Mouse (Mus musculus) lung, adult 18-20 months (tissue): ENCODE data around the gene Nedd9.

Source experiments
- DNase-seq, 2 experiments: peaks; one replicate each; pipeline ENCODE4 v3.0.0; 2022; ENCODE audit warnings: mixed read lengths in 2 of 2

Gene Nedd9

DNA sequence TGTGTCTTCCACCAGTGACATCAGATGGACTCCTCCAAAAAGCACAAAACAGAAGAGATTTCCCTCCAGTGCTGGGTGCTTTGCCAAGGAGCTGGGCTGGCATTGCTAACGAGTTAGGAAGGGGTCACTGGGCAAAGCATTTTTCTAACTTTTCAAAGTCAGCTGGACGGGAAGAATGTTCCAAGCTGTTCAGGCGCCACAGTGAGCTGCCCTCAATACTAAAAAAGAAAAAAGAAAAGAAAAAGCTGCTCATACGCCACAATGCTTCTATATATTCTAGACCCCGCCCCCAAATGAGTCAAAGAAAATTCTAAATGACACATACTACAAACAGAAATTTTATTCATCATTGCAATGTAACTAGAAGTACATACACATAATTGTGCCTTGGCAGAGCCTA is 148.0 kb downstream of the Nedd9 start:
- DNase-seq, result no peak

- no peak for DNase-seq
Observed at GRCm38 (mm10) chr13:41337407-41337806, 149.8 kb downstream of the Nedd9 start.

DNA sequence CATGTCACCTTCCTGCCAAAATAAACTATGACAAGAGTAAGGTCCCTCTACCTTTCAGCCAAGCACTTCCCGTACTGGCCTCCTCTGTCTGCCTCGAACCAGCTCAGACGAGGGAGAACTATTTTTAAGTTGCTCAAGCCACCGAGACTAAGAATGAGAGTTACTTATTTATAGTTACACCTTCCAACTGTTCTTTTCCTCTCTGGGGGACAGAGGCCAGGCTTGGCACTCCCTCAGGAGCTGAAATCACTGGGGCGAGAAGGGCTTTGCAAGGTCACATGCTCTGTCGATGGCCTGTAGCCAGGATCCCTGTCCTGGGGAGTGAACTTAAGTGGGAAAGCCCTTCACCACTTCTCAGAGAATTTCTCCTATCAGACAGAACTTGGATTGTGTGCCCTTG is 150.9 kb downstream of the Nedd9 start:
- peak; percentile 88 to 92 for DNase-seq

- DNase-seq, result no peak
Observed at GRCm38 (mm10) chr13:41335767-41336166, 151.4 kb downstream of the Nedd9 start.

- peak in 1 of 2 experiments; percentile 51 for DNase-seq
Observed at GRCm38 (mm10) chr13:41334641-41335000, 152.5 kb downstream of the Nedd9 start.

GRCm38 (mm10) chr13:41333889-41334640 is 153.1 kb downstream of the Nedd9 start:
- no peak for DNase-seq

DNA sequence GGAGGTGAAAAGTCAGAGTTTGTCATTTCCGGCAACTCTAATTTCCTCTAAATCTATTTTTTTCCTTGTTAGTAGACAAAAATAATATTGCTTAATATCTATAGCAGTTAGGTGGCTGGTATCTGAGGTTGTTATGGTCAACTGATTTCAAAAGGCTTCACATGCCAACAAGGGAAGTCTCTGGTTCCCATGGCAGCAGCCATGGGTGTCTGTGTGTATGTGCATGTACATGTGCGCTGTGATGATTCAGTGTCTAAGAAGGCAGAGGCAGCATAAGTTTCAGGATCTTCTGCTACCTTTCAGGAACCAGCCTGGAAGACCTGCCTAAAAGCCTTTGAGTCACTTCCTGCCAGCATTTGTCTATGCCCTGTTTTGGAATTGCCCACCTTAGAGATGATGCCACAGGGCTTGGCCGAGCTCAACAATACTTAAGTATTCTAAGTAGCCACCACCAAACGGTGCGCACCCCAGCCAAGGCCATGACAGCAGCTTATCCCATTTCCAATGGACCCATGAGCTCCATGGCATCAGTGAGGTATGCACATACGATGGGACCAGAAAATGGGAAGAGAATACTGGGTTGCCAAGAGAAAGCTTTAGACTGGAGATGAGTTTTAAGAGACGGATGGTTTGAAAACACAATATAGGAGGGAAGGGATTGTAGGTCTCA is 155.4 kb downstream of the Nedd9 start:
- peak in 1 of 2 experiments; percentile 38 for DNase-seq

DNA sequence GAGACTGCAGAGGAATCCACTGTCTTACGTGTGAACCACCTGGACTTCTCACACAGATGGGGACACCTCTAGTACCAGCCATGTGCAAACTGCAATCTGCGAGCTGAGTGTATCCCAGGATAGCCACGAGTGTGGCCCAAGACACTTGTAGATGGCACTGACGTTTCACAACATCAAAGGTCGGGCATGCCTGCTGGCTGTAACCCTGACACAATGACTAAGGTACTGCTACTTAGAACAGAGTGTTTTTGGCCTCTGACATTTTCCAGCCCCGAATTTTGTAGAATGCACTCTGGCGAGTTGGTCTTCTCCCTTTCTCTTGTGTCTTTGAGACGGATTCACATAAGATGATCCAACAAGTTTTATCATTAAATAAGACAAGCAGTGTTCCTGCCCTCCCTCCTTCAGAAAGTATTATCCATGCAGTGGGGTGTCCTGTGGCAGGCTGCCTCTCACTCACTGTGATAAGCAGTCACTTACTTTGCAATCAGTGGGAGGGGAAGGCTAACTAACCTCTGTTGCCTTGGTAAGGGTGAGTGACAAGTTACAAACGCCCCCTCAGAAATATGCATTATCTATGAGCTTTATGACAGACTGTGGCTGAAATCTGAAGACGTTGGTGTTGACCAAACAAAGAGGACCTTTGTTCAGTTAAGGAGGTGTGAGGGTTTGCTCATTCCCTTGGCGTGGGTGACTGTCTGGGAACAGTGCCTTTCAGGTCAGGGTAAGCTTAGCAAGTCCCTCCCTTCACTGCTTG is 156.4 kb downstream of the Nedd9 start:
- no peak for DNase-seq

DNA sequence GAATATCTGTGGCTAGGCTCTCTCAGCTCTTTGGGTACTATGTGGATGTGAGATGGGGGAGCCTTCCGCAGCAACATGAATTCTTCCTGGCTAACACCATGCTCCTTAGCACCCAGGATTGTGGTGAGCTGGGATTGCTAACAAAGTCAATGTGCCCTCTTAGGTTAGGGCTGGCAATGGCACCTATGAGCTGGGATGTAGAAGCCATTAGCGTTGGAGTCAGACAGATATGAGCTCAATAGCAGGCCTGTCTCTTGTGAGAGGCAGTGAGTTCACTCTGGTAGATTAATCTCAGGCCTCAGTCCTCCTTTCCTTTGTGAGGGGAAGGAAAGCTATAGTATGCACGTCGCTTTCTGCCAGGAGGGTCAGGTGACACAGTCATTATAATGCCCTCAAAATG is 157.1 kb downstream of the Nedd9 start:
- no peak for DNase-seq

DNA sequence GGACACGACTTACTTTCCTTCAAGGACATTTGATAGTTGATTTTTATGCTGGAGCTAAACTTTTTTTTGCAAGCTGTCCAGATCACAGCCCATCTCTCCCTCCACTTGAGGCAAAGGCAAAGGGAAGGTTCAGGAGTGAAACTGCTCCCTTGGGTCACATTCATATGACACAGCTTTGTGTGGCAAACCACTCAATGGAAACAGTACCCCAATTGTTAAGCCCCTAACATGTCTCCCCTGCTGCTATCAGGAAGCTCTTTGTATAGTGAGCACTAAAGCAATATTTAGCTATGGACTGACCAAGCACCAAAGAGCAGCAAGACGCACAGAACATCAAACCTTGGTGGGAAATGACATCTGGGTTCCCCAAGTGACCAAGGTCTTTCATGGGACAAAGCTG is 158.7 kb downstream of the Nedd9 start:
- no peak for DNase-seq

- peak in 1 of 2 experiments; percentile 24 for DNase-seq
Observed at GRCm38 (mm10) chr13:41327546-41327945, 159.6 kb downstream of the Nedd9 start.

GRCm38 (mm10) chr13:41326134-41326533 is 161.0 kb downstream of the Nedd9 start:
- DNase-seq, result peak in 1 of 2 experiments; percentile 19

- DNase-seq, result no peak
Observed at GRCm38 (mm10) chr13:41325346-41325745, 161.8 kb downstream of the Nedd9 start.

DNA sequence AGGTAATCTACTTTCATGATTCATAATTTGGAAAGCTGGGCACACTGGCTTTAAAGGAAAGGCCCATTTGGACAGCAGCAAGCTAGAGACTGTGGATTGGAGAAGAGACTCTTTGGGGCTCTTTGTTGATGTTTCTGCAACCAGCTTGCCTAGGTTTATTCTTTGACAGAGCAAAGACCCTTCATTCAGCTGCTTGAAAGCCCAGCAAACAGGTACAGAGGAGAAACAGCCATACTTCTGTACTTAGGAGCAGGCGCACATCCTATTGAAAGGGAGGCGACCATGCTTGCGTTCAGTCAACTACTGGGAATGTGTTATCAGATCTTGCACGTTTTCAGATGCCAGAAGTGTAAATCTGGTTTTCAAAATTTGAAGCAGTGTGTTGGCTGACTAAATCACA is 162.5 kb downstream of the Nedd9 start:
- no peak for DNase-seq

GRCm38 (mm10) chr13:41321433-41321832 is 165.7 kb downstream of the Nedd9 start:
- peak in 1 of 2 experiments; percentile 19 for DNase-seq

- no peak for DNase-seq
Observed at GRCm38 (mm10) chr13:41320749-41321148, 166.4 kb downstream of the Nedd9 start.

DNA sequence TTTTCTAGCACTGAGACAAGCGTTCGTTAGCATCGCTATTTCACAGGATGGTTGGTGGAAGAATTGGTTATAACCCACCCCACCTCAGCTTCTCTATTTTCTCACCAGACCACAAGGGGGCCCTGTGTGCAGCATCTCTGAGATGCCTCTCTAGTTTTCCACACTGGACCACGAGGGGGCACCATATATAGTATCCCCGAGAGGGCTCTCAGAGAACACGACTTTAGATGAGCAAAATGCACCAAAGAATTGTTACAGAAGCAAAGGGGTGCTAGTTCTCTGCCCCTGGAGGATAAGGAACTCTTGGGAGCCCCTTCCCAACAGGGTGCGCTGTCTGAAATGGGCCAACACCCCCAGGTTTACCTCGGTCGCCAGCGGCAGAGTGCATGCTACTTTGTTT is 184.4 kb downstream of the Nedd9 start:
- peak; percentile 82 to 88 for DNase-seq

- DNase-seq, result peak; percentile 28 to 58
Observed at GRCm38 (mm10) chr13:41300037-41300436, 187.1 kb downstream of the Nedd9 start.

DNA sequence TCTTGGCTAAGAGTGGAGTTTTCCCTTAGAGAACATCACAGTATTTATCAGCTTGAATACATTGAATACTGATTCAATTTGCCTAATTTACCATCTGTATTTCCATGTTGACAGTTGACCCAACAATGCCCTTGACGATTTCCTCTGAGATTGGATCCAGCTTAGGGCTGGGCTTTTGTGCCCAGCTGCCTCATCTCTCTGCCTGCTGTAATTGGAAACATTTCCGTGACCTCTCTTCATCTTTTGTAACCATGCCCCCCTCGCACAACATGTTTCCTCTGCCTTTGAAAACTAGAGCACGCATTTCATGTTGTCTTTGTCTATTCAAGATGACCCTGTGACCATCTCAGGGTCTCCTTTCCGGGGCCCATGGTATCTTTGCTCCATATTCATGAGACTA is 188.2 kb downstream of the Nedd9 start:
- peak in 1 of 2 experiments; percentile 28 for DNase-seq

DNA sequence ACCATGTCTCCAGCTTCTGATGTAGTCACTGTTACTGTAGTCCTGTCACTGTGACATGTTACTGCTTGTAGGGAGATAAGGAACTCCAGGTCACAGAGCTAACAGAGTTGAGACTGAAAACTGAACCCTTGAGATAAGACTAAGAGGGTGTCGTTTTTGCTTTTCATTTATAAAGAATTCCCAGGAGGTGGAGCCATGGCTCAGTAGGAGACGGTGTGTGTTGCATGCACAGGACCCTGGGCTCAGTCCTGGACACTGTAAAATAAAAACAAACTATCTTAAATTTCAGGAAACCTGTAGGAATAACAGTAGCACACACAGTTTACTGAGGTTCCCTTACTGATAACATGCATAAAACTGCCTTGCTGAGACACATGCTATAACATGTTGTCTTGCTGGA is 188.6 kb downstream of the Nedd9 start:
- DNase-seq, result no peak

DNA sequence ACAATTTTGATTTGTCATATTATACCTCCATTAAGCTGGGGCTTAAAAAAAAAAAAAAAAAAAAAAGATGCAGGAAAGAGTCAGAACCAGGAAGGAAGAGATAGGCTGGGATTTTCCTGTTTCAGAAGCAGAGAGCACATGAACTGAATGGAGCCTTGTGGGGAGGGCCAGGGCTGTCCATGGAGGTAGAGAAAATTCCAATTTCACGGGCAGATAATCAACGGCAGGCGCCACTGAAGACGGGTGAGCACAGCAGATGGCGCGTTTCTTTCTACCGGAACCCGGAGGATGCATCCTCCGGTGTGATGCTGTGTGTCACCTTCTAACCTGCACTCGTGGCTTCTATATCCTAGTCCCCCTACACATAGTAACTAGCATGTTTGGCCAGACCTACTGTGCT is 190.8 kb downstream of the Nedd9 start:
- no peak for DNase-seq

- DNase-seq, result peak in 1 of 2 experiments; percentile 18
Observed at GRCm38 (mm10) chr13:41295886-41296285, 191.3 kb downstream of the Nedd9 start.

GRCm38 (mm10) chr13:41293595-41293994 is 193.6 kb downstream of the Nedd9 start:
- DNase-seq, result no peak
